ENCODE assay signal across 29 mouse cellular contexts in genomic region chr1:170182706-170183105, GRCm38 (mm10). TPM values are rescaled to one million over a fixed set of nuclear protein-coding genes. Genes with fewer than 3 reads are reported as not detected.
DNase-seq lines count a peak whose midpoint lies in the region.
"Had no signal": no experiment of that assay in that cellular context is flagged by ENCODE, and none has a peak within 500 bp of the region (broad histone marks: within the 10 kb centered on the region; RNA-seq: fewer than 3 reads in every experiment).

No protein-coding gene starts in this region.

- peak; percentile 81 for DNase-seq in gastrocnemius, adult 18-20 months (ENCODE audit: low spot score)
- DNase-seq in gastrocnemius, postnatal 10 days = no peak
- DNase-seq in lung, postnatal 36 days = peak; percentile 44
- no peak for DNase-seq in lung, postnatal 14 days
- DNase-seq in heart, postnatal 10 days = peak; percentile 53 to 57
- no peak for DNase-seq in ovary, adult 18-20 months (ENCODE audit: low spot score)
- no peak for DNase-seq in frontal cortex, adult 2 months (ENCODE audit: extremely low spot score in 1 of 2, low spot score in 1 of 2)
- DNase-seq: adrenal gland, postnatal 25 days; cerebellum, adult 11-12 months; cerebellum, postnatal 25 days; embryo, embryonic 11 days; kidney, postnatal 4 days; layer of hippocampus, adult 9-11 months; liver, embryonic 13.5 days; spleen, adult 18-20 months; thymus, adult 2 months had no signal

- intact Hi-C loops in heart, postnatal 10 days (cut with DNase I) = no loop called here

RNA-seq across cellular contexts. Expression of gene Uap1, which starts 7.9 kb away (rescaled TPM):
- 10 to 100 TPM; 43.4 to 49.7 TPM for total RNA-seq in gastrocnemius, adult 18-20 months (2021)
- total RNA-seq in gastrocnemius, postnatal 10 days (2021) = 10 to 100 TPM; 32.5 to 34.6 TPM
- 10 to 100 TPM; 47.0 to 48.0 TPM for total RNA-seq in heart, postnatal 10 days (2021)
- polyA plus RNA-seq in frontal cortex, adult 2 months (2012; rRNA removed) = 42.6 and 43.6 TPM in 2 replicates

RNA-seq across cellular contexts. Expression of gene Uhmk1, which starts 32.5 kb away (rescaled TPM):
- 10 to 100 TPM; 11.7 to 15.6 TPM for total RNA-seq in gastrocnemius, adult 18-20 months (2021)
- total RNA-seq in gastrocnemius, postnatal 10 days (2021) = 10 to 100 TPM; 12.2 to 13.4 TPM
- total RNA-seq in heart, postnatal 10 days (2021) = 10 to 100 TPM; 21.2 to 22.2 TPM
- 75.1 and 75.6 TPM in 2 replicates for polyA plus RNA-seq in frontal cortex, adult 2 months (2012; rRNA removed)

RNA-seq across cellular contexts. Expression of gene Sh2d1b2, which starts 49.8 kb away (rescaled TPM):
- total RNA-seq in gastrocnemius, adult 18-20 months (2021) = not detected
- not detected for total RNA-seq in gastrocnemius, postnatal 10 days (2021)
- not detected for total RNA-seq in heart, postnatal 10 days (2021)
- 0.04 TPM in 1 of 2 replicates, not detected in the other for polyA plus RNA-seq in frontal cortex, adult 2 months (2012; rRNA removed)
- total RNA-seq: adrenal gland, postnatal 25 days; gastrocnemius, postnatal 4 days; left cerebral cortex, adult 8-10 months; MEL had no signal
- polyA plus RNA-seq: forebrain, embryonic 10.5 days; heart, postnatal 0 days; hindbrain, embryonic 15.5 days; intestine, embryonic 16.5 days; kidney, embryonic 15.5 days; limb, embryonic 12.5 days; liver, embryonic 13.5 days; midbrain, embryonic 15.5 days; myocyte; neural tube, embryonic 14.5 days; stomach, embryonic 14.5 days had no signal

Comparison
In these comparisons a context has a peak if more than half of its experiments do, and no peak if none do; other contexts are left out.
1. DNase-seq: peak in gastrocnemius, adult 18-20 months (single experiment), lung, postnatal 36 days (single experiment) and heart, postnatal 10 days (2 of 2); none in gastrocnemius, postnatal 10 days (single experiment), lung, postnatal 14 days (single experiment), ovary, adult 18-20 months (single experiment) and frontal cortex, adult 2 months (0 of 2).